Mouse (Mus musculus) neutrophil, adult 65 days (primary cell): ENCODE measurements around the gene Fmo1. TPM values are rescaled to one million over a fixed set of nuclear protein-coding genes. Genes with fewer than 3 reads are reported as not detected.

ENCODE experiments used
- total RNA-seq: library from RNA; stranded (reverse); gene quantifications from 2 replicates; pipeline ENCODE4 v1.2.4, GENCODE M21; 2023

Gene Fmo1
- total RNA-seq, result not detected in 2 replicates

DNA sequence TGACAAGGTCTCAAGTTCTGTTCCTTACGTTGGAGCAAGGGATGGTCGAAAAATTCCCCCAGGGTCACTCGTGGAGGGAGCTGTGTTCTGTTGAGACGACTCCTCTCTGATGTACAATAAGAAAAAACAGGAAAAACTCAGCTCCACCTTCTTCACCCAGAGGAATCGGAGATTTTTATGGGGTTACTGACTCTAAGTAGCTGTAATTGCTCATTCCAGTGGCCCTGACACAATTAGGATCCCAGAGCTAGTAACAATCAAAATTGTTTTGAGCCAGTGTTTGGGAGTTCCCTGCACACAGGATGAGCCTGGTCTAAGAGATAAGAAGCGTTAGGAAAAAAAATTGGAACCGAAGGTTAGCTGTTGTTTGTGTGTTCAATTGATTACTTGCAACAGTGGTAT, at the start of gene Fmo1:
Gene Fmo1 (minus strand): TSS at position 331 of the 402 bp plus-strand sequence.

DNA sequence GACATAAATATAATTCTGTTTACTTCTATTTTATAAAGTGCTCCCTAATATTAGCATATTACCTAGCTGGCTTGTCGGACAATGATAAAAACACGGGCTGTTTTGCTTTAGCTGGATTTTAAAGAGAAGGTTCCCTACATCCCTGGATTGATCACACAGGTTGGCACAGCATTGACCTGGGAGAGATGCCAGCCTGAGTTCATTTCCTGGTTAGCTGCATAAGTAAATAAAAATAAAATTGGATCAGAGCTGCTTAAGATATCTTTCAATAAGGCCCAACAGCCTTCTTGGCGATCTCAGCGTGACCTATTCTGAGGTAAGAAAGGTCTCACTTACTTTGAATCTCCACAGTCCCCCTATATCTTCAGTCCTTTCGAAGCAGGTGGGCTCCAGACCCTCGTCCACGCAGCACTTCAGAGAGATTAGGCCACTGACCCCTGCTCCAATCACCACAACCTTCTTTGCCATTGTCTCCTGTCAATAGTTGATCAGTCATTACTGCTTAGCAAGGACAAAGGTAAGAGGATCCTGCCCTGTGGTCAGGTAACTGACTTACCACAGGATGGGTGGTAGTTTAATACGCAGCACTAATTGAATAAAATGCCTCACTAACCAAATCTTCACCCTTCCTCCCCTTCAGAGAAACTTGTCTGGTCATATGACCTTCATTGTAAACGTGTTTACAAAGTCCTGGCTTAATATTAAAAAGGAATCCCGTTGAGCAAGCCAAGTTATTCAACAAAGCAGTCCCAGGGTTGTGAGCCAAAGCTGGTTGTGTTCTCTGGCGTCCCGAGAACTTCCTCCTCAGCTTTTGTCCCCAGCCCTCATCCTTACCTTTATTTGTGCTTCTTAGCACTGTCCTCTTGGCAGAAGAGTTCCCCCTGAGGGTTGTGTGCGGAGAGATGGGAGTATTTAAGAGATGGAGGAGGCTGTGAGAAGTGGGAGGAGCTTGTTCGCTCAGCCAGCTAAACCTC, 31.7 kb upstream of the Fmo1 start, which contains the start of gene Fmo2:
Gene Fmo2 (minus strand): TSS at position 889 of the 974 bp plus-strand sequence.

DNA sequence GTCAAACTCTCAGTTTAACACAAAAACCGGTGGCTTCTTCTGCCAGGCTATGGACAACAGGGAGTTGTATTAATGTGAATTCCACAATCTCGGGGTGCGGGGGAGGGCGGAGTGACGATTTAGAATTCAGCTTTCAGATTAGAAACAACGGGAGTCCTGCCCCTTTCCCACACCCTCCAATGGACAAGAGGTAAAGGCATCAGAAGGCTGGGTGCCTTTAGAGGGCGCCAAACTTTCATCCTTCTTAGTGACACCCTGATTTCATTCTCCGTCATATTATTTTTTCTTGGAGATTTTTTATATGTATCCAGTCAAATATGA, 52.6 kb downstream of the Fmo1 start, which contains the start of gene Fmo4:
Gene Fmo4 (minus strand): TSS at position 137 of the 321 bp plus-strand sequence.

Other genes with a start within 250 kb of the Fmo1 start
- gene Myoc, start 227.5 kb downstream of the Fmo1 start, total RNA-seq, result not detected in 2 replicates
- not detected in 2 replicates for gene Myocos, start 208.4 kb downstream of the Fmo1 start, total RNA-seq
- gene Prrc2c, start 126.1 kb downstream of the Fmo1 start, total RNA-seq, result 169 and 204 TPM in 2 replicates
- not detected in 2 replicates for gene Fmo4, start 52.6 kb downstream of the Fmo1 start, total RNA-seq
- not detected in 2 replicates for gene Fmo2, start 32.1 kb upstream of the Fmo1 start, total RNA-seq
- gene Fmo6, start 70.9 kb upstream of the Fmo1 start, total RNA-seq, result not detected in 2 replicates
- not detected in 2 replicates for gene Fmo3, start 117.9 kb upstream of the Fmo1 start, total RNA-seq
- not detected in 2 replicates for gene Mroh9, start 219.1 kb upstream of the Fmo1 start, total RNA-seq